Mouse (Mus musculus) heart, adult 2 months (tissue): ENCODE measurements around the gene Tmem139. TPM values are rescaled to one million over a fixed set of nuclear protein-coding genes. Genes with fewer than 3 reads are reported as not detected.

Experiments used
- DNase-seq, 2 experiments: peaks; one replicate each; pipeline ENCODE4 v3.0.0; 2021
- H3K27ac ChIP-seq: fragments of 200-600 bp; 2 replicates; pipeline ENCODE4 v1.8.1; 2022
- H3K27me3 ChIP-seq: fragments of 200-500 bp; 2 replicates; pipeline ENCODE4 v1.6.1; 2012; ENCODE audit warnings: mild to moderate bottlenecking, low read length, inconsistent platforms, mixed read lengths; ENCODE audit not compliant: control insufficient read depth, insufficient read depth
- H3K36me3 ChIP-seq: fragments of 200-500 bp; 2 replicates; pipeline ENCODE4 v1.6.1; 2012; ENCODE audit warnings: low read length, inconsistent platforms; ENCODE audit not compliant: control insufficient read depth, insufficient read depth
- H3K4me1 ChIP-seq: fragments of 200-500 bp; 2 replicates; pipeline ENCODE4 v1.6.1; 2011; ENCODE audit warnings: low read length; ENCODE audit not compliant: control insufficient read depth, insufficient read depth
- H3K4me3 ChIP-seq: fragments of 200-600 bp; 2 replicates; pipeline ENCODE4 v1.8.1; 2022
- H3K79me2 ChIP-seq: fragments of 200-500 bp; replicated peaks from 2 replicates; pipeline ENCODE4 v1.6.1; 2012; ENCODE audit warnings: mild to moderate bottlenecking, inconsistent platforms, low read length, moderate library complexity, mixed read lengths; ENCODE audit not compliant: control insufficient read depth, insufficient read depth
- H3K9ac ChIP-seq: fragments of 200-500 bp; 2 replicates; pipeline ENCODE4 v1.6.1; 2012; ENCODE audit warnings: low read depth, mild to moderate bottlenecking, control low read depth, inconsistent platforms, low read length, mixed read lengths
- CTCF ChIP-seq: fragments of 200-600 bp; IDR thresholded peaks from 2 replicates; pipeline ENCODE4 v1.8.1; 2022; ENCODE audit warnings: antibody characterized with exemption, mild to moderate bottlenecking, moderate library complexity
- EP300 ChIP-seq: fragments of 200-500 bp; IDR thresholded peaks from 2 replicates; pipeline ENCODE4 v1.6.1; 2011; ENCODE audit warnings: low read depth, low read length, control low read depth; ENCODE audit not compliant: insufficient read depth
- POLR2A ChIP-seq: fragments of 200-500 bp; IDR thresholded peaks from 2 replicates; pipeline ENCODE4 v1.6.1; 2011; ENCODE audit warnings: mild to moderate bottlenecking, low read depth, low read length, control low read depth; ENCODE audit not compliant: insufficient read depth
- WGBS: fragments of 180-500 bp; shearing (Covaris S2); methylation state at CpG from one replicate; pipeline ENCODE4 v1.1.7; 2018; 5-methylcytosine and 5-hydroxymethylcytosine counted together
- intact Hi-C: fragments of 180-260 bp; cut with DNase I; formaldehyde crosslinking; loops from one replicate; pipeline ENCODE4 v1.15.1; 2025
- long read RNA-seq: library from polyadenylated mRNA; stranded (forward); transcript quantifications from one replicate; pipeline ENCODE4 v2.0.0, GENCODE M21; 2021
- polyA plus RNA-seq: library from polyadenylated mRNA; depleted of rRNA; stranded (reverse); fragments of >200 nt; gene quantifications from 2 replicates; pipeline ENCODE4 v1.2.3, GENCODE M21; 2012; rRNA removed
- total RNA-seq, 2 experiments: library from RNA; stranded (reverse); gene quantifications; 2 replicates each; pipeline ENCODE4 v1.2.3; 2021

The Tmem139 gene
- total RNA-seq (under 1 TPM in 1 of 2 experiments, not detected in 1; 0.21 TPM), polyA plus RNA-seq (0.15 and 0.33 TPM in 2 replicates)
- long read RNA-seq = 0 reads

DNA sequence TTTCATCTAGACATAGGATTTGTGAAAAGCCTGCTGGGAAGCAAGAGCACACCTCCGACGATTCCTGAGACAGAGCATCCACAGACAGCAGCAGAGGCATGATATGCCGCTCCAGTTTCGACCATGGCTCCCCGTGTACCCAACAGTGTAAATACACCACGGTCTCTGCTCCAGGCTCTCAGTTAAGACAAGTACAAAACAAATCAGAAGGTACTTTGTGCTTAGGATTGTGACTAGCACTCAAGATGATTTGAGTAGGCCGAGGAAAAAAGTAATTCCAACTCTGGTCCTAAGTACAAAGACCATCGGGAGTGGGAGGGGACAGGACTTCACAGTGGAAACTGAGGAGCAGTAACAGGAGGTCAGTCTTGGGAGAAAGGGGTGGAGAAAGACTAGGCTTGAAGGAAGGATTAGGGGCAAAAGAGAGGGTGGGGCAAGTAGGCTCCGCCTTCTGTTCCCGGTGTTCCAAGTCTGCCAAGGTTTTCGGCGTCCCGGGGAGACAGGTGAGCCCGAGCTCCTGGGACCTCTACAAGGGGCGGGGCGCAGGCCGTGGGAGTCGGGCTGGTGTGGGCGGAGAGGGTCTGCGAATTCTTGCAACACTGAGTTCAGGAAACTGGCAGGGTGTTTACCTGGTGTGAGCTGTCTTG, at the start of gene Tmem139:
Tmem139 (plus strand) TSS at position 447 of the 647 bp plus-strand sequence.
- H3K9ac ChIP-seq = no peak within 1 kb of the TSS
- no peaks in the 10 kb centered on the region for H3K79me2 ChIP-seq
- WGBS = 22% methylated on average over 20 of the region's 20 CpGs
- H3K4me1 ChIP-seq = peaks cover 2% of the 10 kb centered on the region
- no peak within 1 kb of the TSS for H3K27ac ChIP-seq
- H3K36me3 ChIP-seq = peaks cover 2% of the 10 kb centered on the region
- intact Hi-C loops = loop anchor here (10.0 kb wide), 2 partner anchors 433 to 497 kb away; no protein-coding TSS in a partner anchor
- H3K27me3 ChIP-seq = no peaks in the 10 kb centered on the region
- H3K4me3 ChIP-seq = no peak within 1 kb of the TSS
- TF ChIP-seq CTCF = no peak
- TF ChIP-seq POLR2A = no peak
- no peak for TF ChIP-seq EP300
- no peak for DNase-seq

DNA sequence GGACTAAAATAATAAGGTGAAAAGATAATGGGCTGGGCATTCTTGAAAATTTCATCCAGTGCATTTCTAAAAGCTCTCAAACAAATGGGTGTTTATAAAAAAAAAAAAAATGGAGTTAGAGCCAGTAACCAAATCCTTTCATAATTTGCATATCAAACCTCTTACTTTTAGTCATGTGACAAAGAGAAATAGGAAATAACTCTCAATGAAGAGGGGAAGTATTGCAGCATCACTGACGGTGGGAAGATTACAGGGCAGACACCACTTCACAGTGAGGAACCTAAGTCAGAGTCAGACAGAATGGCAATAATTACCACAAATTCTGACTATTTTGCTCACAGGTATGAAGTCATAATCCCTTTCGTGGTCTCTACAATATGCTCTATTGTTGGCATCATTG, 46.7 kb upstream of the Tmem139 start, which contains the start of gene Tas2r144:
Tas2r144 (plus strand) TSS at position 301 of the 400 bp plus-strand sequence.
- Histone ChIP-seq H3K79me2 (no peaks in the 10 kb centered on the region), H3K36me3 (no peaks in the 10 kb centered on the region), H3K27me3 (no peaks in the 10 kb centered on the region), H3K27ac (no peak within 1 kb of the TSS), H3K4me3 (no peak within 1 kb of the TSS), H3K9ac (no peak within 1 kb of the TSS), H3K4me1 (no peaks in the 10 kb centered on the region)
- intact Hi-C loops = no loop called here
- 65% methylated on average over 2 of the region's 2 CpGs for WGBS
- DNase-seq = no peak
- no peak for TF ChIP-seq CTCF
- no peak for TF ChIP-seq EP300
- TF ChIP-seq POLR2A = no peak

DNA sequence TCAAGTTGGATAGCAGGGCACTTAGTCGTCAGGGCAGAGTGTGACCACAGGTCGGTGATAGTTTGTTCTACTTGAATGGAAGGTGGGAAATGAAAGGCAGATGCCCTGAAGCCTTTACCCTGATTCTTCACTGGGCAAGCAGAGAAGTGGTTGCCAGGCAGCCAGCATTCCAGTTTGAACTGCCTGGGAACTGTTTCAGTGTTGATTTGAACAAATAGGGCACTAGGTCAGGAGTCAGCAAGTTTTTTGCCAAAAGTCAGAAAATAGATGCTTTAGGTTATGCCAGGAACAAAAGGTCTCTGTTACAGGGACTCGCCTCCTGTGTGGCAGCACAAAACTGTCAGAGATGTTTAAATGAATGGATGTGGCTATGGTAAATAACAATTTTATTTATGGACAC, 39.5 kb upstream of the Tmem139 start:
- Histone ChIP-seq H3K27ac (no peak overlapping the region), H3K79me2 (no peaks in the 10 kb centered on the region), H3K36me3 (no peaks in the 10 kb centered on the region), H3K4me1 (no peaks in the 10 kb centered on the region), H3K27me3 (no peaks in the 10 kb centered on the region), H3K9ac (no peak overlapping the region), H3K4me3 (no peak overlapping the region)
- TF ChIP-seq EP300 (no peak), POLR2A (no peak), CTCF (no peak)
- no peak for DNase-seq
- intact Hi-C loops = loop anchor here (10.0 kb wide), 1 partner anchor 643 kb away; no protein-coding TSS in a partner anchor
- 68% methylated on average over 3 of the region's 3 CpGs for WGBS

DNA sequence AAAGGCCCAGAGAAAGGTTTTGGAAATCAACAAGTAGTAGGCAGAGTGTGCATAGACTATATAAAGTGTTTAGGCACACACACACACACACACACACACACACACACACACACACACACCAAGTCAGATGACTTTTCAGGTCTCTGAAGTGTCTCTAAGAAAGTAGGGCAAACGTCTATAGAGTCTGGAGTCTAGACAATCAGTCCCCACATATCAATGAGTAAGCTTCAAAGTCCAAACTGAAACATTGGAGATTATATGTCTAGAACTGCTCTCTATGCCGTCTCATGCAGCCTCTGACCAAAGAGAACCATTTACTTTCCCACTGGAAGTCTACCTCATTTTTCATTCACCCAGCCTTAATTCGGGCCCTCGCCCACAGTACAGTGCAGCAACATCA, 36.7 kb upstream of the Tmem139 start:
- no peak overlapping the region for H3K9ac ChIP-seq
- H3K4me1 ChIP-seq = no peaks in the 10 kb centered on the region
- 61% methylated on average over 4 of the region's 4 CpGs for whole genome bisulfite sequencing
- no peak overlapping the region for H3K27ac ChIP-seq
- no peak for DNase-seq
- H3K36me3 ChIP-seq = no peaks in the 10 kb centered on the region
- intact Hi-C loops = loop anchor here (5.0 to 10.0 kb wide), 2 partner anchors 152 to 640 kb away; no protein-coding TSS in a partner anchor
- no peaks in the 10 kb centered on the region for H3K27me3 ChIP-seq
- H3K4me3 ChIP-seq = no peak overlapping the region
- TF ChIP-seq POLR2A (no peak), EP300 (no peak), CTCF (no peak)
- H3K79me2 ChIP-seq = no peaks in the 10 kb centered on the region

DNA sequence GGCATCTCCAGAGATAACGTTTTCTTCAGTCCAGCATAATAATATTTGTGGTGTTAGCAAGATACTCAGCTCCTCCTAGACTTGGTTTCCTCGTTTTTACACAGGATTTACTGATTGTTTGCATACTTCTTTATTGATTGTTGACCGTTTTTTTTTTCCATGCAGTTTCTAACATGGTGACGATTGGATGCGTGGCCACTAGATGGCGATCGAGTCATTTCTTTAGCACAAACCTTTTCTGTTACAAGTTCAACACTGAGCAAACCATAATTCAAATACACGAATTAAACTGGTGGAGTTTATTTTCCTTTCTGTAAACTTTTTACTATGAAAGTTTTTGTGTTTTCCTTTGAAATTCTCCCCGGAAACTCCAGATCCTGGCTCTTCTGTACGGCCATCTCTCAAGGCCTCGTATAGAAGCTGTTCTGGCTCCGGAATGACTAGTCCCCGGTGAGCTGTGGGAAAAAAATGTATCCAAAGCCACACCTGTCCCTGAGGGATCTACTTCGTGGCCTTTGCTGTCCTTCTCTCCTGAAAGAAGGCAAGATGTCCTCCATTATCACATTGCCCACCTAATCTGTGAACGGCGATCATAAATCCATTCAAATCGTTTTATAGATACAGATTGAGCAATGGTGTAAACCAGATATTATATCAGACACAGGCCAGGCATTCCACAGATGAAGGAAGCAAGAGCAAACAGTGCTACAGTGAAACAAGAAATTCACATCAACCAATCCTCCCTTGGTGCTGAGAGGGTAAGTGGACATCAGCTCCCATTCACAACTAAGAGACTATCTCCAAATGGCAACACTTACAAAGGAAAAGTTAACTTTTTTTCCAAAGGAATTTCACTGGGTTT, 34.3 kb upstream of the Tmem139 start:
- peak; percentile 46 to 75 for DNase-seq
- WGBS = 29% methylated on average over 17 of the region's 17 CpGs
- intact Hi-C loops = loop anchor here (1.0 to 10.0 kb wide), 5 partner anchors 37 to 637 kb away; partner anchors contain the start of genes Casp2 and Fam131b
- TF ChIP-seq EP300 (no peak), POLR2A (no peak), CTCF (peak; percentile 88)
- H3K9ac ChIP-seq = no peak overlapping the region
- no peaks in the 10 kb centered on the region for H3K79me2 ChIP-seq
- no peaks in the 10 kb centered on the region for H3K27me3 ChIP-seq
- no peak overlapping the region for H3K4me3 ChIP-seq
- H3K36me3 ChIP-seq = no peaks in the 10 kb centered on the region
- no peaks in the 10 kb centered on the region for H3K4me1 ChIP-seq
- no peak overlapping the region for H3K27ac ChIP-seq
